Mouse (Mus musculus) adipocyte (in vitro differentiated cells): ENCODE data around the gene Mettl6.

ENCODE experiments used
- DNase-seq: peaks from one replicate; pipeline ENCODE4 v3.0.0-alpha.2; 2016; ENCODE audit warnings: low spot score

The Mettl6 gene

DNA sequence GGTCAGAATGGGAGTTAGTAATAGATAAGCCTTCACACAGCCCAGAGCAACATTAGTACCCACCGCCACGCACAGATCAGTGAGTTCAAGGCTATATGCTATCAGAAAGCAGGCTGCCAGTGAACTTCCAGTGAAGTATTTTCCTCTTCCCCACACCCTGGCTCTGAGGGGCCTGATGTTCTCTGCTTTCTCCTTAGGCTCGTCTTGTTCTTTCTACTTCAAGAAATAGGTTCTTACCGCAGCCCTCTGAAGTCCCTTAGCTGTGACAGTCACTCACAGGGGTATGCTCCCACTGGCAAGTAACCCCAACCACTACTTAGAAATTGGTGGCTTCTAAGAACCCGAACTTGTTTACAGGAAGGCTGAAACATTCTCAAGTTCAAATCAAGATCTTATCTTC is 61.7 kb downstream of the Mettl6 start:
- DNase-seq = no peak

GRCm38 (mm10) chr14:31432424-31432823 is 62.4 kb downstream of the Mettl6 start:
- peak; percentile 69 for DNase-seq

DNA sequence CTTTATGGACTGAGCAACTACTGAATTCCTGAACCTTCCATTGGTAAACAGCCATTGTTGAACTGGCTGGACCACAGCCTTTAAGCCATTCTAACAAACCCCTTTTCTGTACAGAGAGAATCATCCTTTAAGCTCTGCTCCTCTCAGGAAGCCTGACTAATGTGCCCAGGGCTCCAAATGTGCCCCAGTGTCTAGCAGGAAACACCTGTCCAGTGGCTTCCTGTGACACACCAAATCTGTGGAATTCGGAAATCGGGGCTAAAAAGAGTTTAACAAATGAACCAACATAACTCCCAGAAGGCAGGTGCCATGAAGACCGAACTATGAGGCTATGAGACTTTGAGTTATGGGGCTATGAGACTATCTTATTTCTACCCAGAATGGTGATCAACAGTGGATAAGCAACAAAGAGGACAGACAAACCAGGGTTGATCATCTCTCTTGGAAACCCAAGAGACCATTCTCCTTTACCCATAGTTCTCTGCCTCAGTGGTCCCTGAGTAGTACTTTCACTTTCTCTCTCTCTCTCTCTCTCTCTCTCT is 63.0 kb downstream of the Mettl6 start:
- DNase-seq = no peak

- DNase-seq = no peak
Observed at GRCm38 (mm10) chr14:31429004-31429395, 65.8 kb downstream of the Mettl6 start.

DNA sequence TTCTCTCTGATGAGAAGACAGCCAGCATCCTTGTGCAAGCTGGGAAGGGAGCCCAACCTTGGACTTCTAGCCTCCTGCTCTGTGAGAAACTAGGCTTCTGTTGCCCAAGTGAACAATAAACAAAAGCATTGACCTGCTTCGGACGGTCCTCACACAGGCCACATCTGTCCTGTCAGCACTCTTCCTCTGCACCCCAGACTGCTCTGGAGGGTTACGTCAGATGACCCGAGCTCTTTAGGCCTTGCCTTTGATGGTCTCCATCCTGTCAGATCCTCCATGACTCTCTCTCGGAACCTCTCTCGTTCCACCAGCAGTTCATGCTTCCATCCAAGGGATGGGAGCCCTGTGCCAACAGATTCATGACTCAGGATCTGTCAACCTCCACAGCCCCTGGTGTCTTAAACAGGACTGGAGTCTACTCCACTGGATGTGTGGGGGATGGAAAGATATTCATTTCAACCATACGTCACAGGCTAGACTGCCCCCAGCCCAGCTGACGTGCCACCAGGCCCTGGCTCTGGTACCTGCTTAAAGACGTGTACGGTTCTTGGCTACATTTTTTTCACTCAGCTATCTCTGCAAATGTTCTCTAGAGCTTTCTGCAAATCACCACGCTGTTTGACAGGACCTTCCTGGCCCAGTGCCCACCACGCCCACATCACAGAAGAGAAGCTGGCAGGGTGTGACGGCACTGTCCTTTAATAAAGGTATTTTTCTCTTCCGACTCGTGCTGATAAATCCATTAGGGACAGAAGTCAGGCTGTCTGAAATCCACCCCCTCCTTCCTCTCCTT is 66.4 kb downstream of the Mettl6 start:
- DNase-seq = peak; percentile 68
